Mouse (Mus musculus): ENCODE measurements around the gene C730034F03Rik. TPM values are rescaled to one million over a fixed set of nuclear protein-coding genes. Genes with fewer than 3 reads are reported as not detected.
A peak's percentile ranks its signal among the peaks of the same experiment; 100 is the strongest.
"Not testable (repeated sequence)": the region's sequence is repeated elsewhere in the genome, so short reads cannot be mapped to it uniquely, and the experiment has no call there.

The C730034F03Rik gene
- total RNA-seq (2022) = 1 to 10 TPM; 1.4 to 4.1 (median 2.0) TPM

DNA sequence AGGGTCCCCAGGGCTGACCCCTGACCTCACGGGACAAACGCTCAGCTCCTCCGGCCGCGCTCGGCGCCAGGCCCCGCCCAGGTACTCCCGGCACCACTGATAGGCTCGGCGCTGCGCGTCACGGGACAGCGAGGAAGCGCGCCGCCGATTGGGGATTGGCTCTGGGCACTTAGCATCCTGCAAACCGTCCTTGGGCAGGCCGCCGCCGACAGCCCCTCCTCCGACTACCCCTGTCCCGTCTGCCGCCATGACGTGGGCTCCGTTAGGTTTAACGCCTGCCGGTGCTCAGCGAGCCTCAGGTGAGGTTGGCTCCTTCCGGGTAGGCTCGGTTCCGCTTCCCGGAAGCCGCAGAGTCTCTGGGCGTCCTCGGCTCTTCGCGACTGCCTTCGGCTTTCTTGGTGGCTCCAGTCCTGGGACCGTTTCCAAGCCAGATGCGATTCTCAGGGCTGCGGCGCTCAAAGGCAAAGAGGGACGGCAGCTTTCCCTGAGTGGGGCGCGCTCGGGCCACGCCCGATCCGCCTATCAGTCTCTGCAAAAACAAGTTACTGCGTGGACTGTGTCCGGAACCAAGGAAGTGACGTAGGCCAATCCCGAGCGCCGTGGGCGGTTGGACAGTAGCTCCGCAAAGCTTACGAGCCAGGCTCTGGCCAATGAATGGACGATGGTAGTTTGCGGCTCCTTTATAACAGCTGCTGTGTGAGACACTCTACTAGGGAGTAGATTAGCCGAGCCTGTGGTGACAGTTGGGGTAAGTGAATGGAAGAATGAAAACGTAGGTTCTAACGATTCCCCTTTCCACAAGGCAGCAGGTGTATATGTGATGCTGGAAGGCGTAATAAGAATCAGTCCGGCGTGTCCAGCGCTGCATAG lies at the start of gene C730034F03Rik, which contains the start of the genes Gm44502 and Chkb:
Gene C730034F03Rik, plus strand, starts transcription at position 238 of the 870 bp plus-strand sequence.
Gene Gm44502, minus strand, starts transcription at position 345 of the 870 bp plus-strand sequence.
Gene Chkb, minus strand, starts transcription at position 557 of the 870 bp plus-strand sequence.
- DNase-seq (ENCODE audit: low spot score) = peak; percentile 92

DNA sequence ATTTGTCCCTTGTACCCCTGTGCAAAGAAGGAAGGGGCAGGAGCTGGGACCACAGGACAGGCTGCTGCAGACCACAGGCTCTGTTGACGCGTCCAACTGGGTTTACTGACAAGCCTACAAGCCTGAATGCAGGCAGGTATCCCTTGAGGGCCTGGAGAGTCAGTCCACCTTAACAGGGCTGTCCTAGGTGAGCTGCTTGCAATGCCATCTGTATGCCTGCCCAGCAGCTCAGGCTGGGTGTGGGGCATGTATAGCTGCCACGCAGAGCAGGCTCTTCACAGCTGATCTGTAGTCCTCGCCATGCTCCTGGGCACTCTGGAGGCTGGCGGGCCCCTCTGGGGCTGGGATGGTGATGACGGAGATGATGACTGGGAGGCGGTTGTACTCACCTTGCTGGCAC lies 44.8 kb upstream of the C730034F03Rik start, which contains the start of gene Klhdc7b:
Gene Klhdc7b, plus strand, starts transcription at position 301 of the 400 bp plus-strand sequence.
- no peak for DNase-seq (ENCODE audit: low spot score)

DNA sequence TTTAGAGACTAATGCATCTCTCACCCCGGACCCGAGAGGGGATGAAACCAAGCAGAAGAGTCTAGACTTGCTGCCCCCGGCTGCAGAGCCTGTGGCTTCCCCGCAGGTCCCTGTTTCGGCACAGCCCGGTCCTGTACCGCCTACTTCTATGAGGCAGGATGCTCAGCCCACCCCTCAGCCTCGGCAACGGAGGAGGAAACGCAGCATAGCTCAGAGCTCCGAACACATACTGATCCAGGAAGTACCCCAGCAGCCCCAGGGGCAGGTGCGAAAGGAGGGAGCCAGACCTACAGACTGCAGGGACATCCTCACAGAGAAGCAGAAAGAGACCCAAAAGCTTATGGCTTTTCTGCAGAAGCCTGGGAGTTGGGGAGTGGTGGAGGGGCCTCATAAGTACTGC lies 42.3 kb upstream of the C730034F03Rik start:
- DNase-seq (ENCODE audit: low spot score) = no peak

DNA sequence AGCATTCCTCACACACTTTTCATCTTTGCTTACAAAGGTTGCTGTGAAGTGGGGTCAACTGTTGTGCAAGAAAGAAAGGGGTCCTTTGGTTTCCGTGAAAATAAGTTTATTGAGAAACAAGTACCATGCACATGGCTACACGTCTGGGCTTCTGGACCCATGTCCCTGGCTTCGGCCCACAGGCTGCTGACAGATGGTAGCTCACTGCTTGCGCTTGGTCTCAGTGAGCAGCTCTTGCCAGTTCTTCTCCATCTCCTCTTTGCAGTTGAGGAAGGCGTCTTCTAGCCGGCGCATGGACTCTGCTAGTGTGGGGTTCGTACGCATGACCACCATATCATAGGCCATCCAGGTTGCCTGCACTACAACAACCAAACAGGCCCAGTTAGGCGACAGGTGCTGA lies 39.3 kb upstream of the C730034F03Rik start:
- no peak for DNase-seq (ENCODE audit: low spot score)

DNA sequence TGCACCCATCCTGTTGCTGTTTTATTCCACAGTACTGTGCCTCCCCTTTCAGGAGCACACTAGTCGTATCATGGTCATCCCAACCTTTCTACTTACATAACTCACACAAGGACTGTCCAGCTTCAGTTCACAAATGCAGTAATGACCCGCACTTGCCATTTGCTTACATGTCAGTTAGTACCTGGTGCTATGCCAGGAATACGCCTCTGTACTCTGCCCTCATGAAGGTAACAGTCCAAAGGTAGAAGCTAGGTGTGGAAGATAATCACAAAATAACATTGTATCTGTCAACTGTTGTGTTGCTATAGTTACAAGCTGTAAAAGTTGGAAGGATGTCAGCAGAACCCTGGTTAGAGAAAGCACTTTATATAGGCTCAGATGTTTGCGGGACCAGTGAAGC lies 32.5 kb upstream of the C730034F03Rik start:
- DNase-seq (ENCODE audit: low spot score) = no peak

DNA sequence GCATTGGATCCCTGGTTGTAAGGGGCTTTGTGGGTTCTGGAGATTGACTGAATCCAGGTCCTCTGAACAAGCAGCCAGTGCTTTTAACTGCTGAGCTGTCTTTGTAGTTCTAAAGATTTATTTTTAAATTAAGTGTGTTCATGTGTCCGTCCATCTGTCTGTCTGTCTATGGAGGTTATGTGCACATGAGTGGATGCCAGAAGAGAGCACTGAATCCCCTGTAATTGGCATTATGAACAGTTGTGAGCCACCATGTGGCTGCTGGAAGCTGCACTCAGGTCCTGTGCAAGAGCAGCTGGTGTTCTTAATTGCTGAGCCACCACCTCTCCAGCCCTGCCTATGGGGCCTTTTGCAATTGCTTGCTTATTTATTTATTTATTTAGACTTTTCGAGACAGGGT lies 31.2 kb upstream of the C730034F03Rik start:
- DNase-seq (ENCODE audit: low spot score) = no peak

DNA sequence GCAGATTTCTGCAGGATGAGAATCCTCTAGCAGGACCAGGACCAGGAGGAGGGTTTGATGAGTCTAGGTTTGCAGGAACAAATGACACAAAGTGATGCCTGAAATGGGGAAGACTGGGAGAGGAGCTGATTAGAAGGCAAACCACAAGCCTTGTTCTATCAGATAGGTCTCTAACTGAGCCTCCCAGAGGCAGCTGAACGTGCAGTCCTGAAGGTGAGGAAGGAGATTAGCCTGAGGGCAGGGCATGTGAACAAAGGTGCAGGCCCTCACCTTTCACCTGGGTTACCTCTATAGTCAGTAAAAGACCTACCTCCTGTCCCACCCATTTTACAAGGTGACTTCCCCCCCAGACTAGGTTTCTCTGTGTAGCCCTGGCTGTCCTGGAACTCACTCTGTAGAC lies 29.7 kb upstream of the C730034F03Rik start:
- DNase-seq (ENCODE audit: low spot score) = no peak

DNA sequence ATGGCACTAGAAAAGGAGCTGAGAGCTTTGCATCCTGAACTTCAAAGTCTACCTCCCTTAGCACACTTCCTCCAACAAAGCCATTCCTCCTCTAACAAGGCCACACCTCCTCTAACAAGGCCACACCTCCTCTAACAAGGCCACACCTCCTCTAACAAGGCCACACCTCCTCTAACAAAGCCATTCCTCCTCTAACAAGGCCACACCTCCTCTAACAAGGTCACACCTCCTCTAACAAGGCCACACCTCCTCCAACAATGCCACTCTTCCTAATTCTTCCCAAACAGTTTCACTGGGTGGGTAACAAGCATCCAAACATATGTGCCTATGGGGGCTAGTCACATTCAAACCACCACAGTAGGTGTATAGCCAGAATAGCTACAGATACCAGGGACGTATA lies 26.9 kb upstream of the C730034F03Rik start:
- DNase-seq (ENCODE audit: low spot score) = no peak

DNA sequence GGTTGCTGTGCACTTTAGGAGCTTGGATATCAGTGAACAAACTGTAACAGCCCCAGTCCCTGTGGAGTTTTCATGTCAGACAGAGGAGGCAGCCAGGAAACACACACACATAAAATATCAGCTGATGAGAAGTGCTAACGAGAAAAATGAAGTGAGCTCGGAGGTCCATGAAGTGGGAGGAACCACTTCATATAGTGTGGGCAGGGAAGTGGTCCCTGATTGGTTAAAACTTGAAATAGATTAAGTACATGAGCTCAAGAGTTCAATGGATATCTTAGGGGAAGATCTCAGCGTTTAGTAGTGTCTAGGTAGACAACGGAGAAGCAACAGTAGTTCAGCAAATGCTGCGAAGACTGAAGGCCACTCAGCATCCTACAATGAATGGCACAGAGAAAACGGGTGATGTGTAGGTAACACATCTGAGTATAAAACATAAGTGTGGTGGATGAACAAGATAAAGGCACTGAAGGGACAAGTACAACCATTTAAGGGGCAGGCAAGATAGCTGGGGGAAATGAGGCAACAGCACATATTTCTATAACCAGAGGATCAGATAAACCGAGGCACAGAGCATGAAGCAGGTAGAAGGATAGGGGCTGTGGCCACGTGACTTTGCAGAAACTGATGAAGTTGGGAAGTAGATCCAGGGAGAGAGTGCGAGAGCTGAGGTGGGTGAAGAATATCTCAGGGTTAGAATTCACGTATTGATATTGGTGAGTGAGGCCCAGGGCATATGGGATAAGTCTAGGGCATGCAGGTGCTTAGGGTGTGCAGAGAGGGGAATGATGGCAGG lies 24.4 kb upstream of the C730034F03Rik start:
- no peak for DNase-seq (ENCODE audit: low spot score)

DNA sequence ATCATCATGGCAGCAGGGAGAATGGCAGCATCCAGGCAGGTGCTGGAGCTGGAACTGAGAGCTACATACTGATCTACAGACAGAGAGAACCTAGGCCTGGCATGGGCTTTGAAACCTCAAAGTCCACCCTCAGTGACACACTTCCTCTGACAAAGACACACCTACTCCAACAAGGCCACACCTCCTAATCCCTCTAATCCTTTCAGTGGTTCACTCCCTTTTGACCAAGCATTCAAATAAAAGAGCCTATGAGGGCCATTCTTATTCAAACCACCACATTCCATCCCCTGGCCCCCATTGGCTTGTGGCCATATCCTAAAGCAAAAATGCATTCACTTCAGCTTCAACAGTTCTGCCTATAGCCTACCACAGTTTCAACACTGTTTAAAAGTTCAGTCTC lies 22.7 kb upstream of the C730034F03Rik start:
- no peak for DNase-seq (ENCODE audit: low spot score)

DNA sequence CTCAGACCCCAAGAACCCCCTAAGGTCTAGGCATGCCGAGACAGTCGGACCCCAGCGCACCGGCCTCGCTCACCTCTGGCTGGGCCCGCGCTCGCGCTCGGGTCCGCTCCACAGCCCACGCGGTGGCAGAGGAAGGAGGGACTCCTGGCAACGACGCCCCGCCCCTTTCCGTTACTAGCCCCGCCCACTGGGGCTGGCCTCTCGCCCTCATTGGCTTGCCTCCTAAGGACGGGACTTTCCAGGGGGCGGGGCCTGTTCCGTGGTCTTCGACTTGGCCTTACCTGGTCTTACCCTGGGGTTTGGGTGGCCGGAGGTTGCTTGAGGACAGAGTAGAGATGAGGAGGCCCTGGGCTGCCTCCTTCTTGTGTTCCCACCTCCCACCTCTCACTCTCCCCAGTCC lies 19.3 kb upstream of the C730034F03Rik start, which contains the start of gene Syce3:
Gene Syce3, minus strand, starts transcription at position 386 of the 400 bp plus-strand sequence.
- no peak for DNase-seq (ENCODE audit: low spot score)

DNA sequence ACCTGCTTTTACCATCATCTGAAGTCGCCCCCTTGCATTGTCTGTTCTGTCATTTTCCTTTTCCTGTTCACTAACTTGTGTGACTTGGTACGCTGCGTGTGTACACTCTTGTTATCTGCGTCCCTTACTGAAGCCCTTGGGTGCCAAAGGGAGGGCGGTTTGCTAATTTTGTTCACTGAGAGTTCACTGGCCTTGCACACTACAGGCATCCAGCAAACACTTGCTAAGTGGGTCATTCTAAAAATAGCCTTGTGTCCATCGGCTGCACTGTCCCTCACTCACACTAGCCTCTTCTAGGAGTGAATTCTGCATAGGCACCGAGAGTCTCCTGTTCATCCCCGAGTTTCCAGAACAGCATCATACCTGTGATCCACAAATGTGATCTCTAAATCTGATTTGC lies 14.1 kb upstream of the C730034F03Rik start:
- no peak for DNase-seq (ENCODE audit: low spot score)

DNA sequence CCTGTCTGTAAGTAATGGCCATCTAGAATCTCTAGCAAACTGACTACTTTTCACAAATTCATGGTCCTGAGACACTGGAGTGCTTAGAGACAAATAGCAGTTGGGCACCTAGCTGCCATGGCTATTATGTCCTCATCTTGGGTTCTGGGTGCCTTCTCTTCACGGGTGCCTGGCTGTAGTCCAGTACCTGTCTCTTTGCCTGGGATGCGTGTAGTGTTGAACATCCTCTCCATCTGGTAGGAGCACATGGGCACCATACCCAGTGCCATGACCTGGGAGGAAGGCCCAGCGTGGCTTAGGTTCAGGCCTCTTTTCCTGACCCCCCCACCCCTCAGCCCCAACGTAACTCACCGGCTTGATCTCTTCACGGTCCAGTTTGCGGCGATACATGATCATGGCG lies 7.5 kb upstream of the C730034F03Rik start:
- no peak for DNase-seq (ENCODE audit: low spot score)

DNA sequence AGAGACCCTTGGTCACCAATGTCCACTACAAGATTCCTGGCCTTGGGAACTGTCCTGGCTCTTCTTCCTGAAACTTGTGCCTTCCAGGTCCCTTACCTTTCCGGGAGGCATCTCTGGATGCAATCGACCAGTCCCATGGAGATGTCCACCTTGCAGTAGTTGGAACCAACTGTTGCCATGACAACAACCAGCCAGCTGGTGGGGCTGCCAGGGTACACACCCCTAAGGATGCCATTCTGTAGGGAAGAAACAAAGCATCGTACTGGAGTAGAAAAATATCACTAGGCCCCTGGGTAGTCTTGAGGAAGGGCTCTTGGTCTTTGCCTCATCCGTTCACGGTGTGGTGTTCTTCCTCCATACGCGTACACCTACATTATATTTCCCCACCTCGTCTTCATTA lies 4.8 kb upstream of the C730034F03Rik start:
- DNase-seq (ENCODE audit: low spot score) = no peak

DNA sequence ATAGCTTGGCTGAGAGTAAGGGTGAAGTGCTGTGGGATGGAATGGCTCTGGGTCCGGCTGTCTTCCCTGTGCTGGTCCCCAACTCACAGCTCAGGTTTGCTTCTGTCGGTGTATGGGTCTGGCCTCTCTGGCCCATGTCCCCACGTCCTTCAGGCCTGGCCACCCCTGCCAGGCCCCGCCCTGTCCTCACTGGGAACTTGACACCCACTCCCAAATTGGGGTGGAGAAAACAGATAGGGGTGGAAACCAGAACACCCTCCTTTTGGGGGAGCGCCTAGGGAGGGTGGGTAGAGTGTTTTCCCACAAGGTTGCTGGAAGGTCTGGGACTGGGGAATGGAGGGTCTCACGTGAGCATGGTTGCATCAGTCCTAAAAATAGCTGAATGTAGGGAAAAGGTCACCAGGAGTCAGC lies 3.7 kb upstream of the C730034F03Rik start, which contains the start of gene Cpt1b:
Gene Cpt1b, minus strand, starts transcription at position 153 of the 411 bp plus-strand sequence.
- DNase-seq (ENCODE audit: low spot score) = peak; percentile 78

DNA sequence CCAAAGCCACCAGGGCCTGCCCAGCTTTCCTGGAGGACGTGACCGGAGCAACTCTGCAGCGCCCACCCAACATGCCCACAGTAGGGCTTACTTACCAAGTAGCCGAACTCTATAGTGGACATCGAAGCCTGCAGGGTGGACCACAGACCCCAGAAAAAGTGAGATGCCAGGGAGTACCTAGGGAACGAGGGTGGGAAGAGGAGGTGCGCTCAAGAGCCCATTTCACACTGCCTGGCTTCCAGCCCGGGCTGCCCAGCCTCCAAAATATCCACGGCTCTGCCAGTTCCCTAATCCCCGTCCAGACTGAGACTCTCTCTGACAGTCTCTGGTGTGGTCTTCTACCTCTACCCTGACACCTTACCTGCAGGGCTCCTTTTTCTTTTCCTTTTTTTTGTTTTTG lies 2.7 kb upstream of the C730034F03Rik start:
- no peak for DNase-seq (ENCODE audit: low spot score)

DNA sequence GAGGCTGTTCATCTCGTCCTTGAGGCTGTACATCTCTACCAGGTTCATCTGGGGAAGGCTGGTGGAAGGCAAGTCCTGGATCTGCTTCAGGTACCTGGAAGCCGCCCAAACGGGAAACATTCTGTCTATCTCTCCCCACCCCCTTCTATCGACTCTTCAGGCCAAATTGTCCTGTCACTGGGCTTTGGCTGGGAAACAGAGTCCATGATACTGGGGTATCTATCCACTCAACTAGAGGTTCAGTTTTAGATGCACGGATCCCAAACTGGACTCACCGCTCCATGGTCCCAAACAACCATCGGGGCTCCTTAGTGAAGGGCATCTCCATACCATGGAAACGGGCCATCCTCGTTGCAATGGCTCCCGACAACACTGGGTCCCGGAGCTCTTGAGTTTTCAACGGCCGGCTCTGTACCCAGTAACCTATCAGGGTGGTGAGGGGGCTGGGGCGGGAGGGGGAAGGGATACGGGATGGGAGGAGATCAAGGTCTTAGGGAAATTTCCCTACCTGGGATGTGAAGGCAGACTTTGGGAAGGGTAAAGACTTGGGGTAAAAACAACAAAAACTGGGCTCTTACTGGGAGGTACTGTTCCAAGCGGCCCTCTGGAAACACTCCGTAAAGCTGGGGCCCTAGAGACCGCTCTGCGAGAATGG lies 1.1 kb upstream of the C730034F03Rik start:
- DNase-seq (ENCODE audit: low spot score) = no peak

DNA sequence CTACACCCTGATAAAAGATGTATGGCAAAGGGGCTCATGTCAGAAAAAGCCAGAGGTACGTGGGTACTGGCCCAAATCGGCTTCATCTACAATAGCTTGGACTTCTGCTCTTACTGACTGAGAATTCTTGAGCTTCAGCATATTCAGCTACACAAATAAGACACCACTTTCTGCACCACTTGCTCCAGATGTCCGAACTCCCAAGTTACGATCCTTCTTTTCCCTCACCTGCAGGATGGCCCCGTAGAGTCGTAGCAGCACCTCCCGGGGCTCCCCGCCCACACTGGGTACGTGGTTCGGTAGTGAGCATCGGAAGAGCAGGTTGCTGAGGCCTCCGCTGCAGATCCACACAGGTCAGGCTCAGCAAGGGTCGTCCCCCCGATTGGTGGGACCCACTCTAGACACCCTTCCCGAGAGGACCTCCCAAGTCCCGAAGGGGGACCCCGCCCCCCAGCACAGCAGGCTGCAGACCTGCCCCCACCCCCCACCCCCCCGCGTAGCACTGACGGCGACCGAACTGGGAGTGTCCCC lies 503 bp upstream of the C730034F03Rik start:
- no peak for DNase-seq (ENCODE audit: low spot score)

DNA sequence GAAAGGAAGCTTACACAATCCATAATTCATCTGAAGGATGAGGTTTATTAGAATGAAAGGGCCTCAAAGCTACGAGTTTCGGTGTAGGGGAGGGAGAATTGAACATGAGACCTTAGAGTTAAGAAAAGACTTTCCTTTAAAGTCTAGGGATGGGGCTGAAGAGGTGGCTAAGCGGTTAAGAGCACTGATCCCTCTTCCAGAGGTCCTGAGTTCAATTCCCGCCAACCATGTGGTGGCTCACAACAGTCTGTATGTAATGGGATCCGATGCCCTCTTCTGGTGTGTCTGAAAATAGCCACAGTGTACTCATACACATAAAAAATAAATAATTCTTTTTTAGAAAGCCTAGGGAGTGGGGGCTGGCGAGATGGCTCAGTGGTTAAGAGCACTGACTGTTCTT lies 952 bp downstream of the C730034F03Rik start:
- no peak for DNase-seq (ENCODE audit: low spot score)

DNA sequence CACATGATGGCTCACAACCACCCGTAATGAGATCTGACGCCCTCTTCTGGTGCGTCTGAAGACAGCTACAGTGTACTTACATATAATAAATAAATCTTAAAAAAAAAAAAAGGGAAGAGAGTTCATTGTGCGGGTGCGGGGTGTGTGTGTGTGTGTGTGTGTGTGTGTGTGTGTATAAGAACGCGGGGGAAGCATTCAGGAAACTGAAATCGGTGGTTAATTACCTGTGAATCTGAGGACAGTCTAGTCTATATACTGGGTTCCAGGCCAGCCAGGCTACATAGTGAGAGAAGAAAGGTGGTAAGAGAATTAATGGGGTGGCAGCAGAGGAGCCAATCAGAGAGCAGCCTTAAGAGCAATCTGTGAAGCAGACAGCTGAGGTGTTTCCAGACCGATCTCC lies 1.4 kb downstream of the C730034F03Rik start:
- not testable (repeated sequence) for DNase-seq (ENCODE audit: low spot score)

DNA sequence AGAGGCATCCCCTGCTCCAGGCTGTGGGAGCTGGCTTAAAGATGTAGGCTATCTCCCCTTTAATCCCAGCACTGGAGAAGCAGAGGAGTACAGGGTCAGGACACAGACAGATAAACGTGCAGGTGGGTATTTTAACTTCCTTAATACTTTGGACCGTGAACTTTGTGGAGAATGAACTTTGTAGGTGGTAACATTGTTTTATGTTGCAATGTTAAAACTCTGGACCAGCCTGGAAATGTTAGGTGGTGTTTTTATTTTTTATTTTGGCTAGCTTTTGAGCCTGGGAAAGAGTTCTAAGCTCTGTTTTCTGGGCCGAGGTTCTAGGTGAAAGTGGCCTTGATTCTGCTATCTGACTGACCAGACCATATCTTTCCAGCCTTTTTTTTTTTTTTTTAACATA lies 1.9 kb downstream of the C730034F03Rik start:
- DNase-seq (ENCODE audit: low spot score) = no peak
